Mouse (Mus musculus) CH12.LX (cell line): ENCODE data around the gene Cep295nl. TPM values are rescaled to one million over a fixed set of nuclear protein-coding genes. Genes with fewer than 3 reads are reported as not detected.
A peak's percentile ranks its signal among the peaks of the same experiment; 100 is the strongest.

ENCODE experiments used
- DNase-seq: peaks from one replicate; pipeline ENCODE4 v3.0.0-alpha.2; 2013; ENCODE audit errors: extremely low read depth
- H3K27ac ChIP-seq: 2 replicates; pipeline ENCODE4 v1.5.1; 2012; ENCODE audit warnings: low read depth, mild to moderate bottlenecking, control low read depth, moderate library complexity; ENCODE audit not compliant: insufficient read depth
- H3K27me3 ChIP-seq: replicated peaks from 2 replicates; pipeline ENCODE3; 2012; ENCODE audit warnings: inconsistent platforms
- H3K36me3 ChIP-seq, 2 experiments: replicated peaks in 1 of 2; 2 replicates each; pipeline versions ENCODE3 to v1.6.1; 2012; ENCODE audit warnings: inconsistent platforms in 1 of 2, low read length in 1 of 2, mild to moderate bottlenecking in 1 of 2, mixed read lengths in 1 of 2, moderate library complexity in 1 of 2; ENCODE audit not compliant: control insufficient read depth in 1 of 2, insufficient read depth in 1 of 2
- H3K4me1 ChIP-seq, 2 experiments: 2 replicates each; pipeline ENCODE4 v1.6.1; 2012; ENCODE audit warnings: inconsistent platforms in 1 of 2, moderate library complexity in 1 of 2; ENCODE audit not compliant: insufficient read depth in 2 of 2, control insufficient read depth in 1 of 2
- H3K4me2 ChIP-seq: 2 replicates; pipeline ENCODE4 v1.6.1; 2012; ENCODE audit warnings: low read depth, mild to moderate bottlenecking, control low read depth; ENCODE audit not compliant: poor library complexity, insufficient read depth, severe bottlenecking
- H3K4me3 ChIP-seq, 3 experiments: fragments of 150-350 bp in 1 of 3; sonication (generic) in 1 of 3; replicated peaks in 1 of 3; 2 replicates each; pipeline versions ENCODE3 to v1.5.1; 2011 to 2012; ENCODE audit warnings: low read depth in 2 of 3, low read length in 2 of 3, mild to moderate bottlenecking in 2 of 3, moderate library complexity in 2 of 3, control low read depth in 1 of 3, improper control_type of control experiment in 1 of 3, inconsistent platforms in 1 of 3, mixed read lengths in 1 of 3; ENCODE audit not compliant: poor library complexity in 1 of 3
- H3K79me2 ChIP-seq: replicated peaks from 2 replicates; pipeline ENCODE4 v1.6.1; 2012; ENCODE audit warnings: mild to moderate bottlenecking, moderate library complexity; ENCODE audit not compliant: control insufficient read depth, poor library complexity, insufficient read depth, severe bottlenecking; ENCODE audit errors: extremely low read depth
- H3K9ac ChIP-seq: 2 replicates; pipeline ENCODE4 v1.6.1; 2012; ENCODE audit warnings: low read depth, mild to moderate bottlenecking, control low read depth, moderate library complexity; ENCODE audit not compliant: insufficient read depth
- H3K9me3 ChIP-seq: replicated peaks from 2 replicates; pipeline ENCODE3; 2012; ENCODE audit warnings: low read length, inconsistent platforms, mixed read lengths
- BHLHE40 ChIP-seq: IDR thresholded peaks from 2 replicates; pipeline ENCODE4 v1.6.1; 2011; ENCODE audit warnings: mild to moderate bottlenecking, low read depth, low read length, improper control_type of control experiment
- CHD1 ChIP-seq: IDR thresholded peaks from 2 replicates; pipeline ENCODE4 v1.6.1; 2012; ENCODE audit warnings: low read depth, low read length, improper control_type of control experiment, inconsistent platforms
- CHD2 ChIP-seq: IDR thresholded peaks from 2 replicates; pipeline ENCODE4 v1.6.1; 2011; ENCODE audit warnings: low read length, improper control_type of control experiment
- CTCF ChIP-seq, 2 experiments: IDR thresholded peaks in 1 of 2; conservative IDR thresholded peaks in 1 of 2; 2 replicates each; pipeline ENCODE4 v1.5.1; 2011 to 2012; ENCODE audit warnings: low read depth in 2 of 2, low read length in 2 of 2, improper control_type of control experiment in 1 of 2, inconsistent platforms in 1 of 2, mild to moderate bottlenecking in 1 of 2, moderate library complexity in 1 of 2
- E2F4 ChIP-seq: IDR thresholded peaks from 2 replicates; pipeline ENCODE4 v1.6.1; 2011; ENCODE audit warnings: low read depth, low read length, improper control_type of control experiment; ENCODE audit not compliant: insufficient replicate concordance
- ELF1 ChIP-seq: IDR thresholded peaks from 2 replicates; pipeline ENCODE4 v1.6.1; 2014; ENCODE audit warnings: low read depth, mild to moderate bottlenecking, inconsistent platforms, low read length, improper control_type of control experiment
- EP300 ChIP-seq: IDR thresholded peaks from 2 replicates; pipeline ENCODE4 v1.6.1; 2011; ENCODE audit warnings: low read length, improper control_type of control experiment
- GABPA ChIP-seq: IDR thresholded peaks from 2 replicates; pipeline ENCODE4 v1.6.1; 2012; ENCODE audit warnings: low read depth, low read length, improper control_type of control experiment, inconsistent platforms; ENCODE audit not compliant: insufficient replicate concordance
- HCFC1 ChIP-seq: IDR thresholded peaks from 2 replicates; pipeline ENCODE4 v1.6.1; 2012; ENCODE audit warnings: low read depth, mild to moderate bottlenecking, inconsistent platforms, low read length, improper control_type of control experiment
- IRF4 ChIP-seq: IDR thresholded peaks from 2 replicates; pipeline ENCODE4 v1.6.1; 2014; ENCODE audit warnings: low read depth, mild to moderate bottlenecking, inconsistent platforms, low read length, improper control_type of control experiment
- KAT2A ChIP-seq: IDR thresholded peaks from 2 replicates; pipeline ENCODE4 v1.6.1; 2012; ENCODE audit warnings: low read length, improper control_type of control experiment, inconsistent platforms; ENCODE audit not compliant: insufficient replicate concordance
- MAFK ChIP-seq: IDR thresholded peaks from 2 replicates; pipeline ENCODE4 v1.6.1; 2011; ENCODE audit warnings: low read length, improper control_type of control experiment; ENCODE audit not compliant: insufficient replicate concordance
- POLR2A ChIP-seq: IDR thresholded peaks from 2 replicates; pipeline ENCODE4 v1.6.1; 2011; ENCODE audit warnings: low read depth, mild to moderate bottlenecking, improper control_type of control experiment, low read length
- POLR2AphosphoS2 ChIP-seq: IDR thresholded peaks from 2 replicates; pipeline ENCODE4 v1.6.1; 2011; ENCODE audit warnings: low read depth, low read length, improper control_type of control experiment
- RAD21 ChIP-seq: IDR thresholded peaks from 2 replicates; pipeline ENCODE4 v1.6.1; 2011; ENCODE audit warnings: low read depth, mild to moderate bottlenecking, low read length, improper control_type of control experiment, moderate library complexity
- RCOR1 ChIP-seq: conservative IDR thresholded peaks from 2 replicates; pipeline ENCODE4 v1.6.1; 2012; ENCODE audit warnings: low read depth, mild to moderate bottlenecking, inconsistent platforms, low read length, improper control_type of control experiment
- SIN3A ChIP-seq: IDR thresholded peaks from 2 replicates; pipeline ENCODE4 v1.6.1; 2012; ENCODE audit warnings: low read length, improper control_type of control experiment, inconsistent platforms
- TBP ChIP-seq: conservative IDR thresholded peaks from 2 replicates; pipeline ENCODE4 v1.6.1; 2011; ENCODE audit warnings: low read depth, low read length, improper control_type of control experiment
- TCF12 ChIP-seq: IDR thresholded peaks from 2 replicates; pipeline ENCODE4 v1.6.1; 2014; ENCODE audit warnings: low read depth, mild to moderate bottlenecking, inconsistent platforms, low read length, improper control_type of control experiment
- UBTF ChIP-seq: IDR thresholded peaks from 2 replicates; pipeline ENCODE4 v1.6.1; 2012; ENCODE audit warnings: low read depth, mild to moderate bottlenecking, inconsistent platforms, low read length, improper control_type of control experiment, moderate library complexity
- USF1 ChIP-seq: IDR thresholded peaks from 2 replicates; pipeline ENCODE4 v1.6.1; 2014; ENCODE audit warnings: low read depth, mild to moderate bottlenecking, inconsistent platforms, low read length, improper control_type of control experiment
- USF2 ChIP-seq: conservative IDR thresholded peaks from 2 replicates; pipeline ENCODE4 v1.6.1; 2011; ENCODE audit warnings: low read depth, low read length, improper control_type of control experiment
- ZC3H11A ChIP-seq: IDR thresholded peaks from 2 replicates; pipeline ENCODE4 v1.6.1; 2012; ENCODE audit warnings: low read depth, mild to moderate bottlenecking, inconsistent platforms, low read length, improper control_type of control experiment
- ZNF384 ChIP-seq: IDR thresholded peaks from 2 replicates; pipeline ENCODE4 v1.6.1; 2012; ENCODE audit warnings: low read depth, low read length, improper control_type of control experiment, inconsistent platforms
- dilution Hi-C: fragments of 300-500 bp; cut with MboI; formaldehyde crosslinking; loops from 2 replicates; pipeline ENCODE4 v1.14.3; 2020; ENCODE audit warnings: low sequenced_read_pairs; ENCODE audit not compliant: extremely low pct_unique_long_range_greater_than_20kb, extremely low pct_ligation_motif_present
- in situ Hi-C: fragments of 300-500 bp; cut with MboI; formaldehyde crosslinking; loops from 3 replicates; pipeline ENCODE4 v1.14.3; 2019; ENCODE audit warnings: low sequenced_read_pairs, low pct_ligation_motif_present, low pct_unique_long_range_greater_than_20kb, mixed read lengths
- polyA plus RNA-seq: library from polyadenylated mRNA; unstranded; fragments of >175 nt; gene quantifications from 2 replicates; pipeline ENCODE4 v1.2.1, GENCODE M21; 2012; ENCODE audit warnings: low read depth; ENCODE audit not compliant: insufficient read length
- total RNA-seq, 2 experiments: library from RNA; depleted of rRNA; stranded (reverse); fragments of 300-350 nt in 1 of 2; fragments of >200 nt in 1 of 2; gene quantifications; 2 replicates each; pipeline ENCODE4 v1.2.3; 2012 to 2014

The Cep295nl gene
- total and polyA plus RNA-seq, 3 experiments = not detected

DNA sequence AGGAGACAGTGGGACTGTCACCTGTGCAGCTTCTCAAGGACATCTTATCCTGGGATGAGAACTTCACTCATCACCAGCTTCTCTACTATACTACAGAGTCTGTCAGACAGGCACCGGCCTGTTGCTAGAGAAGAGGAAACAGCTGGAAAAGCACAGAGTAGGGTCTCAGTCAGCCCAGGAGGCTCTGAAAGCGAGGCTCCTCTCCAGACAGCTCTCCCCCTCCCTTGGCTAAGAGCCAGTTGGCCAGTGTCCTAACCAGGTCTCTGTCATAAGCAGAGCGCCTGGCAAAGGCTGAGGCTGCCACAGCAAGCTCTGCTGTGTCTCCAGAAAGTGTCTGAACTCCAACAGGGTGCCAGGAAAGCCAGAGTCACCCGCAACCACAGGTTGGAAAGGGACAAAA is 3.4 kb upstream of the Cep295nl start:
- Histone ChIP-seq H3K4me3 (no peak overlapping the region), H3K9ac (no peak overlapping the region), H3K27ac (no peak overlapping the region), H3K4me1 (peaks cover 31 to 70% of the 10 kb centered on the region in 2 experiments), H3K9me3 (no peaks in the 10 kb centered on the region), H3K4me2 (no peak overlapping the region), H3K79me2 (no peaks in the 10 kb centered on the region), H3K36me3 (no peaks in the 10 kb centered on the region), H3K27me3 (peaks cover under 1% of the 10 kb centered on the region)
- dilution Hi-C loops = no loop called here
- DNase-seq = no peak
- in situ Hi-C loops = no loop called here
- TF ChIP-seq ELF1 (no peak), IRF4 (no peak), TBP (no peak), MAFK (no peak), GABPA (no peak), POLR2A (no peak), ZNF384 (no peak), ZC3H11A (no peak), RCOR1 (no peak), POLR2AphosphoS2 (no peak), CHD2 (no peak), SIN3A (no peak)

GRCm38 (mm10) chr11:118343629-118344028 is 1.3 kb upstream of the Cep295nl start:
- Histone ChIP-seq H3K27me3 (peaks cover 16% of the 10 kb centered on the region), H3K4me3 (no peak overlapping the region), H3K4me1 (peaks cover 24 to 57% of the 10 kb centered on the region in 2 experiments), H3K9ac (no peak overlapping the region), H3K79me2 (no peaks in the 10 kb centered on the region), H3K27ac (no peak overlapping the region), H3K36me3 (no peaks in the 10 kb centered on the region), H3K9me3 (no peaks in the 10 kb centered on the region), H3K4me2 (no peak overlapping the region)
- peak; percentile 20 for DNase-seq
- TF ChIP-seq IRF4 = peak; percentile 40; the same call in 1 of the 2 replicates
- peak; percentile 23; the same call in 1 of the 2 replicates for TF ChIP-seq CHD2
- TF ChIP-seq TCF12 = peak; percentile 29; the same call in 1 of the 2 replicates
- no peak for TF ChIP-seq ZNF384
- peak; percentile 51 for TF ChIP-seq EP300
- dilution Hi-C loops (no loop called here), in situ Hi-C loops (no loop called here)

GRCm38 (mm10) chr11:118337491-118338168 is 4.7 kb downstream of the Cep295nl start:
- in situ Hi-C loops = no loop called here
- Histone ChIP-seq H3K4me3 (no peak overlapping the region), H3K27ac (no peak overlapping the region)
- no peak for TF ChIP-seq ELF1
- TF ChIP-seq HCFC1 = no peak
- TF ChIP-seq IRF4 = no peak
- no peak for TF ChIP-seq CHD2
- no peak for TF ChIP-seq CTCF (conservative IDR thresholded peaks at IDR 0.05 in 1 of 2, IDR thresholded peaks at IDR 0.05 in 1 of 2; ENCODE audit: low read depth in 2 of 2, low read length in 2 of 2)
- TF ChIP-seq KAT2A = no peak
- TF ChIP-seq UBTF = no peak
- no peak for TF ChIP-seq E2F4
- no peak for TF ChIP-seq CHD1
- no peak for TF ChIP-seq BHLHE40
- no peak for TF ChIP-seq USF2
- TF ChIP-seq RAD21 = no peak
- TF ChIP-seq ZNF384 = no peak
- no peak for TF ChIP-seq USF1
- no peak for TF ChIP-seq POLR2AphosphoS2
- TF ChIP-seq TBP = no peak
- TF ChIP-seq EP300 = no peak
- TF ChIP-seq, all 38 proteins: peak for 0
- Histone ChIP-seq H3K4me1 (peaks cover 6 to 9% of the 10 kb centered on the region in 2 experiments), H3K9ac (no peak overlapping the region), H3K27me3 (peaks cover 55% of the 10 kb centered on the region), H3K36me3 (no peaks in the 10 kb centered on the region), H3K9me3 (no peaks in the 10 kb centered on the region), H3K79me2 (no peaks in the 10 kb centered on the region), H3K4me2 (no peak overlapping the region)
- no peak for DNase-seq
- dilution Hi-C loops = no loop called here
